Comparison of ENCODE assay signal across 8 mouse cellular contexts in the genomic region with DNA sequence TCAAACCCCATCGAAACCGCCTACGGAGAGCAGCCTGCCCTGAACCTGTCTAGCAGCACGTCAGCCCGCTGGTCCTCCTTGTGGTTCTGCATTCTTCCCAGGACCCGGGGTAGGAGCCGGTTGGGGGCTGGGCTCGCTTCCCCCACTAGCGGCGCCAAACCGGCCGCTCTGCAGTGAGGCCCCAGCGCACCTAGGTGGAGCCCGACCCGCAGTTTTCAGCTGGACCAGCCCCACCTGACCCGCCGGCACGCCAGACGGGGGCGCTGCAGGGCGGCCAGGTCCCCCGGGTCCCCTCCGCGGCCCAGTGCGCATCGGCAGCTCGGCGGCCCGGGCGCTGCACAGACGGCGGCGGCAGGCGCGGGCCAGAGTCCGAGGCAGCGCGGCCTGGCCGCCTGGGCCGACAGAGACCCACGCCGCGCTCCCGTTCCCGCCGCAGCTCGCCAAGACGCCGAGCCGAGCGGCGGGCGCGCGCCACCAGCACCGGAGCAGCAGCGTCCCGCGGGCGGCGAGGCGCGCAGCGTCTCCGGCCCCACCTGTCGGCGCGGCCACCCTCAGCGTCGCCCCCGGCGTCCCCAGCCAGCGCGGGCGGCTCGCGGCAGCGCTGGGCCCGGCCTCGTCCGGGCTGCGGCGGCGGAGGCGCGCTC.
DNase-seq lines count a peak whose midpoint lies in the region; ATAC-seq lines count a peak whose summit lies in the region.

No protein-coding gene starts in this region.

- peak overlapping the region; percentile 75 for H3K4me3 ChIP-seq in embryonic facial prominence, embryonic 10.5 days
- H3K4me3 ChIP-seq in intestine, embryonic 16.5 days (ENCODE audit: low read length) = peak overlapping the region; percentile 61

- H3K9me3 ChIP-seq in embryonic facial prominence, embryonic 10.5 days = no peaks in the 10 kb centered on the region
- H3K9me3 ChIP-seq in intestine, embryonic 16.5 days (ENCODE audit: control insufficient read depth, low read length) = no peaks in the 10 kb centered on the region

- peak; percentile 93 for DNase-seq in adrenal gland, postnatal 10 days
- peak; percentile 95 for DNase-seq in embryonic facial prominence, embryonic 10.5 days (ENCODE audit: low spot score)
- peak; percentile 86 to 93 for DNase-seq in left cerebral cortex, postnatal 10 days (ENCODE audit: extremely low spot score in 1 of 2, low spot score in 2 of 2)
- peak; percentile 80 to 82 for DNase-seq in right cerebral cortex, postnatal 36 days (ENCODE audit: low spot score in 2 of 2)

- WGBS in embryonic facial prominence, embryonic 10.5 days = under 1% methylated on average over 86 of the region's 86 CpGs
- WGBS in intestine, embryonic 16.5 days = under 1% methylated on average over 49 of the region's 86 CpGs

- H3K27ac ChIP-seq in embryonic facial prominence, embryonic 10.5 days (replicated peaks) = peak overlapping the region; percentile 87
- H3K27ac ChIP-seq in intestine, embryonic 16.5 days (ENCODE audit: low read length) = no peak overlapping the region

- peaks cover 19% of the 10 kb centered on the region for H3K27me3 ChIP-seq in embryonic facial prominence, embryonic 10.5 days (replicated peaks; ENCODE audit: low read depth, poor library complexity, severe bottlenecking)
- H3K27me3 ChIP-seq in intestine, embryonic 16.5 days (replicated peaks; ENCODE audit: control insufficient read depth, insufficient read depth, low read length) = peaks cover 49% of the 10 kb centered on the region

- peak overlapping the region; percentile 98 for H3K4me2 ChIP-seq in intestine, embryonic 16.5 days (ENCODE audit: low read depth, low read length)

- H3K4me1 ChIP-seq in embryonic facial prominence, embryonic 10.5 days = peaks cover 45% of the 10 kb centered on the region
- H3K4me1 ChIP-seq in intestine, embryonic 16.5 days (ENCODE audit: control insufficient read depth, insufficient read depth, low read length) = no peaks in the 10 kb centered on the region

- peak overlapping the region; percentile 68 for H3K9ac ChIP-seq in intestine, embryonic 16.5 days (ENCODE audit: low read depth, low read length)

- H3K36me3 ChIP-seq in embryonic facial prominence, embryonic 10.5 days (replicated peaks) = no peaks in the 10 kb centered on the region
- H3K36me3 ChIP-seq in intestine, embryonic 16.5 days (ENCODE audit: control insufficient read depth, insufficient read depth, low read length) = no peaks in the 10 kb centered on the region

- intact Hi-C loops in left cerebral cortex, postnatal 10 days (cut with DNase I) = loop anchor here (2.0 to 5.0 kb wide), 3 partner anchors 77 to 1028 kb away; no protein-coding TSS in a partner anchor

- peak; percentile 60 for ATAC-seq in granulocyte monocyte progenitor cell, adult 5-6 weeks (replicated peaks; ENCODE audit: poor library complexity, severe bottlenecking)
- peak; percentile 93 for ATAC-seq in intestine, embryonic 16.5 days
- ATAC-seq in megakaryocyte progenitor cell, adult 5-6 weeks (replicated peaks; ENCODE audit: poor library complexity) = peak; percentile 76
- no peak for ATAC-seq in erythroblast, adult 5-6 weeks (replicated peaks; ENCODE audit: low FRiP score, poor library complexity, severe bottlenecking)
